Mouse (Mus musculus): ENCODE data around the gene Dusp6. TPM values are rescaled to one million over a fixed set of nuclear protein-coding genes. Genes with fewer than 3 reads are reported as not detected.

Dusp6 gene
- polyA plus RNA-seq, 1 experiment from 2014 or later, result 35.2 TPM

Other genes starting within 250 kb of the Dusp6 start
- 9.1 and 13.3 TPM in 2 replicates for gene Poc1b, start 156.2 kb upstream of the Dusp6 start, polyA plus RNA-seq (2015; fragmentation: Nextera tagmentation; extraction: Ambion mirVana)
- gene Galnt4, start 155.1 kb upstream of the Dusp6 start, polyA plus RNA-seq (2015; fragmentation: Nextera tagmentation; extraction: Ambion mirVana), result 2.9 and 3.3 TPM in 2 replicates
- gene Phxr2, start 136.9 kb upstream of the Dusp6 start, polyA plus RNA-seq (2015; fragmentation: Nextera tagmentation; extraction: Ambion mirVana), result 0.14 TPM in 1 of 2 replicates, not detected in the other